Mouse (Mus musculus): ENCODE results near the gene Ptprcap. TPM values are rescaled to one million over a fixed set of nuclear protein-coding genes. Genes with fewer than 3 reads are reported as not detected.
A peak's percentile ranks its signal among the peaks of the same experiment; 100 is the strongest.

Ptprcap gene
- total RNA-seq, 2 experiments from 2014 or later = 1.0 to 1.5 TPM

GRCm38 (mm10) chr19:4144550-4145498 is 8.6 kb upstream of the Ptprcap start:
- no peak for DNase-seq (ENCODE audit: low spot score in 2 of 2)
- intact Hi-C loops (cut with DNase I) = no loop called here

- intact Hi-C loops (cut with DNase I) = no loop called here
- no peak for DNase-seq (ENCODE audit: low spot score in 2 of 2)
Observed at GRCm38 (mm10) chr19:4145936-4146335, 7.5 kb upstream of the Ptprcap start.

- DNase-seq (ENCODE audit: low spot score in 2 of 2) = no peak
- intact Hi-C loops (cut with DNase I) = no loop called here
Observed at GRCm38 (mm10) chr19:4146366-4147021, 6.9 kb upstream of the Ptprcap start.

GRCm38 (mm10) chr19:4147022-4147405 is 6.4 kb upstream of the Ptprcap start:
- intact Hi-C loops (cut with DNase I) = no loop called here

GRCm38 (mm10) chr19:4147782-4148490 is 5.5 kb upstream of the Ptprcap start:
- intact Hi-C loops (cut with DNase I) = no loop called here

More at GRCm38 (mm10) chr19:4147022-4147405, 6.4 kb upstream of the Ptprcap start:
- DNase-seq (ENCODE audit: low spot score in 2 of 2) = no peak

GRCm38 (mm10) chr19:4148491-4148806 is 5.0 kb upstream of the Ptprcap start, which contains the start of gene Coro1b:
Coro1b (plus strand) TSS chr19:4148619.
- DNase-seq (ENCODE audit: low spot score in 2 of 2) = peak; percentile 94 to 95
- intact Hi-C loops (cut with DNase I) = no loop called here

More at GRCm38 (mm10) chr19:4147782-4148490, 5.5 kb upstream of the Ptprcap start:
- DNase-seq (ENCODE audit: low spot score in 2 of 2) = no peak

- no peak for DNase-seq (ENCODE audit: low spot score in 2 of 2)
- intact Hi-C loops (cut with DNase I) = no loop called here
Observed at GRCm38 (mm10) chr19:4148819-4149218, 4.6 kb upstream of the Ptprcap start.

GRCm38 (mm10) chr19:4149283-4149682 is 4.1 kb upstream of the Ptprcap start:
- intact Hi-C loops (cut with DNase I) = no loop called here
- no peak for DNase-seq (ENCODE audit: low spot score in 2 of 2)

- DNase-seq (ENCODE audit: low spot score in 2 of 2) = no peak
- intact Hi-C loops (cut with DNase I) = no loop called here
Observed at GRCm38 (mm10) chr19:4149764-4150461, 3.5 kb upstream of the Ptprcap start.

GRCm38 (mm10) chr19:4150567-4151487 is 2.6 kb upstream of the Ptprcap start:
- no peak for DNase-seq (ENCODE audit: low spot score in 2 of 2)
- intact Hi-C loops (cut with DNase I) = no loop called here

GRCm38 (mm10) chr19:4151488-4151860 is 1.9 kb upstream of the Ptprcap start:
- intact Hi-C loops (cut with DNase I) = no loop called here
- DNase-seq (ENCODE audit: low spot score in 2 of 2) = no peak

GRCm38 (mm10) chr19:4151898-4152297 is 1.5 kb upstream of the Ptprcap start:
- intact Hi-C loops (cut with DNase I) = no loop called here
- DNase-seq (ENCODE audit: low spot score in 2 of 2) = no peak

- intact Hi-C loops (cut with DNase I) = no loop called here
- DNase-seq (ENCODE audit: low spot score in 2 of 2) = no peak
Observed at GRCm38 (mm10) chr19:4152445-4153231, 766 bp upstream of the Ptprcap start.

GRCm38 (mm10) chr19:4154437-4155222 is 1.2 kb downstream of the Ptprcap start:
- intact Hi-C loops (cut with DNase I) = no loop called here
- DNase-seq (ENCODE audit: low spot score in 2 of 2) = no peak

- no peak for DNase-seq (ENCODE audit: low spot score in 2 of 2)
- intact Hi-C loops (cut with DNase I) = no loop called here
Observed at GRCm38 (mm10) chr19:4155223-4156072, 2.0 kb downstream of the Ptprcap start.

GRCm38 (mm10) chr19:4156073-4156579 is 2.7 kb downstream of the Ptprcap start:
- intact Hi-C loops (cut with DNase I) = no loop called here
- no peak for DNase-seq (ENCODE audit: low spot score in 2 of 2)

Measured in left cerebral cortex, postnatal 14 days (tissue).